Mouse (Mus musculus) neural tube, embryonic 15.5 days (tissue): ENCODE data around the gene Cask. TPM values are rescaled to one million over a fixed set of nuclear protein-coding genes. Genes with fewer than 3 reads are reported as not detected.

ENCODE experiments used
- ATAC-seq: fragments of 200-750 bp; cut with Nextera tagmentation; 2 replicates; pipeline ENCODE4 v1.8.0; 2017; ENCODE audit warnings: mild to moderate bottlenecking, moderate TSS enrichment, moderate library complexity; ENCODE audit not compliant: low FRiP score
- H3K27ac ChIP-seq: fragments of 300-500 bp; sonication (generic); replicated peaks from 2 replicates; pipeline ENCODE4 v1.5.1; 2015; ENCODE audit warnings: mild to moderate bottlenecking, inconsistent platforms
- H3K27me3 ChIP-seq: fragments of 300-500 bp; sonication (generic); replicated peaks from 2 replicates; pipeline ENCODE4 v1.6.1; 2015; ENCODE audit warnings: inconsistent platforms
- H3K36me3 ChIP-seq: fragments of 300-500 bp; sonication (generic); 2 replicates; pipeline ENCODE4 v1.6.1; 2015; ENCODE audit warnings: inconsistent platforms
- H3K4me1 ChIP-seq: fragments of 300-500 bp; sonication (generic); 2 replicates; pipeline ENCODE4 v1.6.1; 2015; ENCODE audit warnings: inconsistent platforms
- H3K4me2 ChIP-seq: fragments of 300-500 bp; sonication (generic); 2 replicates; pipeline ENCODE4 v1.6.1; 2015; ENCODE audit warnings: inconsistent platforms, mild to moderate bottlenecking, moderate library complexity
- H3K4me3 ChIP-seq: fragments of 300-500 bp; sonication (generic); replicated peaks from 2 replicates; pipeline ENCODE4 v1.5.1; 2015; ENCODE audit warnings: mild to moderate bottlenecking, inconsistent platforms
- H3K9ac ChIP-seq: fragments of 300-500 bp; sonication (generic); replicated peaks from 2 replicates; pipeline ENCODE4 v1.6.1; 2015; ENCODE audit warnings: mild to moderate bottlenecking, inconsistent platforms
- H3K9me3 ChIP-seq: fragments of 300-500 bp; sonication (generic); replicated peaks from 2 replicates; pipeline ENCODE4 v1.6.1; 2016; ENCODE audit warnings: inconsistent platforms
- WGBS: fragments of 180-500 bp; shearing (Covaris S2); methylation state at CpG from one replicate; pipeline ENCODE4 v1.1.7; 2015; ENCODE audit warnings: mixed read lengths; 5-methylcytosine and 5-hydroxymethylcytosine counted together
- microRNA-seq: library from miRNA; unstranded; fragments of <30 nt; microRNA quantifications from one replicate; pipeline ENCODE4, GENCODE M21; 2017
- polyA plus RNA-seq: library from polyadenylated mRNA; unstranded; fragments of >200 nt; fragmentation: Nextera tagmentation; extraction: Ambion mirVana; gene quantifications from 2 replicates; pipeline ENCODE4 v1.2.1, GENCODE M21; 2015

Cask gene
- polyA plus RNA-seq, 1 experiment from 2014 or later, result 57.1 TPM

DNA sequence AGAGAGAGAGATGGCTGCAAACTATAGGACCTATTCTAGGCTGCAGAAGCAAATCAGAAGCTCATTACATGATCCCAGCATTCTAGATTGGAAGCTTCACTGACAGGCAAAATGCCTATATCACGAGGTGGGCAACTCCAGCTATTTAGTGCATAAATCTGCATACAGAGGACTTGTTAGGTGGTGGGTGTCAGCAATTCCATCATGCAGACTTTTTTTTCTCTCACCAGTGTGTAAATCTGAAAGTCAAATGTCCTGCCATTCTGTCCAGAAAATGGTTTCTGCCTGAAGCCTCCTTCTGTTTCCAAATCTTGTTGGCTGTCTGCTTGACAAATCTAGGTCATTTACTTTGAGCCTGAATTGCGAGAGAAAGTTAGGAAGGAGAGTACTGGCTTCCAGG is 373.6 kb downstream of the Cask start:
- no peaks in the 10 kb centered on the region for H3K4me1 ChIP-seq
- H3K36me3 ChIP-seq, result no peaks in the 10 kb centered on the region

GRCm38 (mm10) chrX:13475382-13475781 is 375.8 kb downstream of the Cask start:
- no peak for ATAC-seq
- 83% methylated on average over 1 of the region's 1 CpGs for WGBS
- H3K4me2 ChIP-seq, result no peak overlapping the region
- H3K27me3 ChIP-seq, result no peaks in the 10 kb centered on the region
- no peak overlapping the region for H3K4me3 ChIP-seq
- no peak overlapping the region for H3K9ac ChIP-seq
- H3K36me3 ChIP-seq, result no peaks in the 10 kb centered on the region
- no peaks in the 10 kb centered on the region for H3K9me3 ChIP-seq
- H3K27ac ChIP-seq, result no peak overlapping the region
- no peaks in the 10 kb centered on the region for H3K4me1 ChIP-seq

More for the DNA sequence above, 373.6 kb downstream of the Cask start:
- Histone ChIP-seq H3K4me3 (no peak overlapping the region), H3K27me3 (no peaks in the 10 kb centered on the region), H3K9me3 (no peaks in the 10 kb centered on the region), H3K9ac (no peak overlapping the region), H3K4me2 (no peak overlapping the region), H3K27ac (no peak overlapping the region)
- WGBS, result 59% methylated on average over 2 of the region's 2 CpGs
- no peak for ATAC-seq

DNA sequence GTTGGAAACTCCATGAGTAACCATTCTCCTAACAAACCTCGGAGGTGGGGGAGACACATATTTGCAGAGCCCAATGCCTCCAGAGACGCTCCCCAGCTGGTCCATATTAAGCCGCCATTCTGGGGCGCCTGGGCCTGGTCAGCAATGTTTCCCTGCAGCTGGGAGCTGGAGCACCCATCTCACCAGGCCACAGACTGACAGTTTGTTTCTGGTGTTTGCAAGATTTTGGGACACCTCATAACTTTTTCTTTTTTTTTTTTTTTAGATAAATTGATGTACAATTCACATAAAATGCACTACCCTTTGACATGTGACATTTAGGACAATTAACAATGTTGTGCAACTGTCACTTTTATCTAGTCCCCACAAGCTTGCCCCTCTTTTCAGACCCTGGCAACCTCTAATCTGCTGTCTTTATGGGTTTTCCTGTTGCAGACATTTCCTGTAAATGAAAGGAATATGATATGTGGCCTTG is 378.4 kb downstream of the Cask start:
- no peak overlapping the region for H3K4me3 ChIP-seq
- no peaks in the 10 kb centered on the region for H3K9me3 ChIP-seq
- 87% methylated on average over 4 of the region's 4 CpGs for WGBS
- no peak overlapping the region for H3K27ac ChIP-seq
- no peaks in the 10 kb centered on the region for H3K36me3 ChIP-seq
- no peak for ATAC-seq
- H3K4me2 ChIP-seq, result no peak overlapping the region
- no peak overlapping the region for H3K9ac ChIP-seq
- H3K4me1 ChIP-seq, result no peaks in the 10 kb centered on the region
- H3K27me3 ChIP-seq, result no peaks in the 10 kb centered on the region

DNA sequence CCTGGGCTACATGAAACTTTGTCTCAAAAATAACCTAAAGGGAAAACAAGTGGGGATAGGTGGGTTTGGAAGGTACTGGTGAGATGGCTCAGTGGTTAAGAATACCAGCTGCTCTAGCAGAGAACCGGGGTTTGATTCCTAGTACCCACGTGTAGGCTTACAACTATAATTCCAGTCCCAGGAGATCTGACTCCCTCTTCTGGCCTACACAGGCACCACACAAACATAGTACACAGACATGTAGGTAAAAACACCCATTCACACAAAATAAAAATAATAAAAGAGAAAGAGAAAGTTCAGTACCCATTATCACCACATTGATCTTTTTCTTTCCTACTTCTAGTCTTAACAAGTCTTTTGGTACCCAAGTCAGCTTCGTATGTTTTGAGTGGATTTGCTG is 379.2 kb downstream of the Cask start:
- Histone ChIP-seq H3K4me1 (no peaks in the 10 kb centered on the region), H3K27ac (no peak overlapping the region), H3K9ac (no peak overlapping the region), H3K4me2 (no peak overlapping the region), H3K27me3 (no peaks in the 10 kb centered on the region), H3K9me3 (no peaks in the 10 kb centered on the region), H3K36me3 (no peaks in the 10 kb centered on the region), H3K4me3 (no peak overlapping the region)
- 70% methylated on average over 3 of the region's 3 CpGs for WGBS
- no peak for ATAC-seq

DNA sequence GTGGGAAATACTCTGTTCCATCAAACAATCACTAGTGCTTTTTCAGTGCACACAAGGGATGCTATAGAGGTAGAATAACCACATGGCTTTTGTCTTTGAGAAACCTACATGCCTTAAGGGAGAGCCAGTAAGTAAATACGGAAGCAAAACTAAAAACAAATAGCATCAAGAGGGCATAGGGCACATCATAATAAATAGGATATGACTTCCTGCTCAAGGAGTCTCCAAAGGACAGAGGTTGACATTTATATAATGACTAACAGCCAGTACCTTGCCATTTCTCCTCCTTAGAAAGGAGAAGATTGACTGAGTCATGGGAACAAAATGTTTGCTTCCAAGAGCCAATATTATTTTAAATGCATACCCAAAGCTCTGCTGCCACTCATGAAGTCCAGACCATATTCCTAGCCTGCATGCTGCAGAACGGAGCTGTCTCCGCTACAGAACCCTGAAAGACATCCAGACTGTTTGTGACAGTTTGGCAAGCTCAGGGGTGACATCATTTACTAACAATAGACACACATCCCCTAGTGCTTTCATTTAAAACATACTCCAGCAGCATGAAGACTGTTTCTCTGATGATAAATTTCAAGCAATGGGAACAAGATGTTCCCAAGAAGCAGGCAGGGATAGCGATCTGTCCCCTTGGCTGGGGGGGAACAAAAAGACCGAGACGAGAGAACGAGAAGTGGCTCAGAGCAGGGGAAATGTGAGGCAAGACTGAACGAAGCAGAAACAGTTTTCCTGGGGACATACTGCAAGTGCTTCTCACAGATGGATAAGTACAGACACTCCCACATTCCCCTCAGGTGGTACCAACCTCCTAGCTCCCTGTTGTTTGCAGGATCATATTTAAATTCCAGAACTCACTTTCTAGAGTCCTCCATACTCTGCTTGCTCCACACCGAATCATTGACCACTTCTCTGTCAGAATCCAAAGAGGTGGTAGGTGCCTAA is 381.7 kb downstream of the Cask start:
- Histone ChIP-seq H3K4me1 (no peaks in the 10 kb centered on the region), H3K27me3 (no peaks in the 10 kb centered on the region), H3K4me3 (no peak overlapping the region), H3K9me3 (no peaks in the 10 kb centered on the region), H3K4me2 (no peak overlapping the region), H3K36me3 (no peaks in the 10 kb centered on the region), H3K9ac (no peak overlapping the region), H3K27ac (no peak overlapping the region)
- WGBS, result 66% methylated on average over 9 of the region's 9 CpGs
- ATAC-seq, result no peak

DNA sequence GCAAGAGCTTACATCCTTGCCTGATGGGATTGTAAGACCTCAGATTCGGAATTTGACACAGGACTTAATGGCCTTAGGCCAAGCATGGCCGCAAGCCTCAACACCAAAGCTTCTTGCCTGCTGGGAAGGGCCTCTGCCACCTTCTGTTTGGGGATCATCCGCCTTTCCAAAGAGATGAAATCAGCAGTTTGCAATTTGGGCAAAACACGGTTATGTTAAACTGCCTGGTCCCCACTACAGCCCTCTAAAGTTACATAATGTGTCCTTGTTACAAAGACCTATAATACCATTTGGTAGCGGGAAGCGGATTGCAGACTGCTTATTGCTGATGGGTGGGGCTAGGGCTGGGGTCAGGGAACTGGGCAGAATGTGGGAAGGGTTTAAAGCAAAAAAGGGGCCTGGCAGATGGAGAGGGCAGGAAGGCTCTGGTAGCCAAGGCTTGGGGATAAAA is 384.0 kb downstream of the Cask start:
- no peaks in the 10 kb centered on the region for H3K4me1 ChIP-seq
- H3K4me2 ChIP-seq, result no peak overlapping the region
- H3K9me3 ChIP-seq, result no peaks in the 10 kb centered on the region
- no peak overlapping the region for H3K27ac ChIP-seq
- no peaks in the 10 kb centered on the region for H3K27me3 ChIP-seq
- H3K4me3 ChIP-seq, result no peak overlapping the region
- H3K36me3 ChIP-seq, result no peaks in the 10 kb centered on the region
- WGBS, result 76% methylated on average over 6 of the region's 6 CpGs
- no peak for ATAC-seq
- H3K9ac ChIP-seq, result no peak overlapping the region

Small RNA genes within 50 kb of the gene (microRNA-seq; reads per million reads assigned to microRNA genes)
- gene Gm25246, result not detected

Other genes starting within 250 kb of the Cask start
- gene Gpr34, start 219.3 kb downstream of the Cask start, polyA plus RNA-seq, result 2.7 and 3.3 TPM in 2 replicates
- 0.37 and 0.49 TPM in 2 replicates for gene Gpr82, start 190.0 kb downstream of the Cask start, polyA plus RNA-seq